In genomic region chr13:98588951-98589501, GRCm38 (mm10) we compare ENCODE assay signal across 9 mouse cellular contexts. TPM values are rescaled to one million over a fixed set of nuclear protein-coding genes. Genes with fewer than 3 reads are reported as not detected.
DNase-seq lines count a peak whose midpoint lies in the region; ATAC-seq lines count a peak whose summit lies in the region.
"Had no signal": no experiment of that assay in that cellular context is flagged by ENCODE, and none has a peak within 500 bp of the region (broad histone marks: within the 10 kb centered on the region; RNA-seq: fewer than 3 reads in every experiment).

No protein-coding gene starts in this region.

- H3K9ac ChIP-seq in intestine, embryonic 16.5 days (ENCODE audit: low read depth, low read length): peak overlapping the region; percentile 69
- peak overlapping the region; percentile 47; the same call in 1 of the 2 replicates for H3K9ac ChIP-seq in midbrain, embryonic 11.5 days (ENCODE audit: low read length)

- DNase-seq in adrenal gland, postnatal 14 days: peak; percentile 90
- DNase-seq in embryo, embryonic 11.5 days (ENCODE audit: low read depth, low spot score): peak; percentile 77
- DNase-seq in limb, embryonic 10.5 days (ENCODE audit: low spot score): peak; percentile 95
- DNase-seq in midbrain, embryonic 11.5 days (ENCODE audit: low spot score, missing footprints): peak; percentile 99
- peak; percentile 73 for DNase-seq in right cerebral cortex, postnatal 4 days
- DNase-seq in urinary bladder, postnatal 4 days (ENCODE audit: low spot score in 2 of 2): peak; percentile 64 to 82

- ATAC-seq in granulocyte monocyte progenitor cell, adult 5-6 weeks (replicated peaks; ENCODE audit: poor library complexity, severe bottlenecking): peak; percentile 95
- peak; percentile 86 for ATAC-seq in intestine, embryonic 16.5 days
- peak; percentile 87 for ATAC-seq in midbrain, embryonic 11.5 days (ENCODE audit: low FRiP score)

- H3K27ac ChIP-seq in intestine, embryonic 16.5 days (ENCODE audit: low read length): peak overlapping the region; percentile 29; the same call in 1 of the 2 replicates
- peak overlapping the region; percentile 64 for H3K27ac ChIP-seq in limb, embryonic 10.5 days
- no peak overlapping the region for H3K27ac ChIP-seq in midbrain, embryonic 11.5 days (ENCODE audit: low read depth, low read length)

- H3K27me3 ChIP-seq in intestine, embryonic 16.5 days (replicated peaks; ENCODE audit: control insufficient read depth, insufficient read depth, low read length): no peaks in the 10 kb centered on the region; the same call in 1 of the 2 replicates
- peaks cover 73% of the 10 kb centered on the region for H3K27me3 ChIP-seq in limb, embryonic 10.5 days (ENCODE audit: low read depth, poor library complexity, severe bottlenecking)
- H3K27me3 ChIP-seq in midbrain, embryonic 11.5 days (ENCODE audit: control insufficient read depth, insufficient read depth, low read length): peaks cover 58% of the 10 kb centered on the region

- H3K36me3 ChIP-seq in intestine, embryonic 16.5 days (ENCODE audit: control insufficient read depth, insufficient read depth, low read length): no peaks in the 10 kb centered on the region
- H3K36me3 ChIP-seq in limb, embryonic 10.5 days: no peaks in the 10 kb centered on the region
- H3K36me3 ChIP-seq in midbrain, embryonic 11.5 days (ENCODE audit: control insufficient read depth, insufficient read depth, low read length): no peaks in the 10 kb centered on the region

- H3K4me2 ChIP-seq in intestine, embryonic 16.5 days (ENCODE audit: low read depth, low read length): peak overlapping the region; percentile 82
- H3K4me2 ChIP-seq in midbrain, embryonic 11.5 days: peak overlapping the region; percentile 69

- peaks cover 31% of the 10 kb centered on the region for H3K4me1 ChIP-seq in intestine, embryonic 16.5 days (ENCODE audit: control insufficient read depth, insufficient read depth, low read length)
- peaks cover 62% of the 10 kb centered on the region for H3K4me1 ChIP-seq in limb, embryonic 10.5 days
- peaks cover 10% of the 10 kb centered on the region for H3K4me1 ChIP-seq in midbrain, embryonic 11.5 days (ENCODE audit: control insufficient read depth, insufficient read depth, low read length)

- peak overlapping the region; percentile 58 for H3K4me3 ChIP-seq in intestine, embryonic 16.5 days (ENCODE audit: low read length)
- peak overlapping the region; percentile 58 for H3K4me3 ChIP-seq in limb, embryonic 10.5 days
- H3K4me3 ChIP-seq in midbrain, embryonic 11.5 days (ENCODE audit: low read depth, low read length): peak overlapping the region; percentile 42

- H3K9me3 ChIP-seq in intestine, embryonic 16.5 days (ENCODE audit: control insufficient read depth, low read length): no peaks in the 10 kb centered on the region
- H3K9me3 ChIP-seq in limb, embryonic 10.5 days (replicated peaks): no peaks in the 10 kb centered on the region
- H3K9me3 ChIP-seq in midbrain, embryonic 11.5 days (ENCODE audit: control insufficient read depth, low read length): no peaks in the 10 kb centered on the region

- WGBS in intestine, embryonic 16.5 days: under 1% methylated on average over 35 of the region's 35 CpGs
- 2% methylated on average over 35 of the region's 35 CpGs for WGBS in limb, embryonic 10.5 days
- WGBS in midbrain, embryonic 11.5 days: under 1% methylated on average over 35 of the region's 35 CpGs

RNA-seq across cellular contexts. Expression of gene Tmem174, which starts 48.2 kb away (rescaled TPM):
- total RNA-seq in adrenal gland, postnatal 14 days (2021): not detected in 2 replicates
- total RNA-seq in granulocyte monocyte progenitor cell, adult 5-6 weeks (2014; fragmentation: Nextera tagmentation): not detected in 2 replicates
- not detected in 2 replicates for total RNA-seq in granulocyte monocyte progenitor cell, adult 5-6 weeks (2017)
- polyA plus RNA-seq in intestine, embryonic 16.5 days (2015; fragmentation: Nextera tagmentation; extraction: Ambion mirVana): 0.07 and 0.10 TPM in 2 replicates
- polyA plus RNA-seq in limb, embryonic 10.5 days (2016; fragmentation: Nextera tagmentation; extraction: Ambion mirVana): not detected in 2 replicates
- polyA plus RNA-seq in midbrain, embryonic 11.5 days (2014; fragmentation: Nextera tagmentation; extraction: Ambion mirVana): not detected in 2 replicates
- total RNA-seq: neutrophil, adult 5-6 weeks had no signal
